In genomic region chr17:34475060-34475459, GRCm38 (mm10) we compare ENCODE assay signal across 26 mouse cellular contexts. TPM values are rescaled to one million over a fixed set of nuclear protein-coding genes. Genes with fewer than 3 reads are reported as not detected.
"Had no signal": no experiment of that assay in that cellular context is flagged by ENCODE, and none has a peak within 500 bp of the region (broad histone marks: within the 10 kb centered on the region; RNA-seq: fewer than 3 reads in every experiment).

No protein-coding gene starts in this region.

- ATAC-seq: liver, postnatal 0 days; lung, postnatal 0 days; midbrain, embryonic 16.5 days had no signal

- H3K4me3 ChIP-seq: lung, embryonic 15.5 days; midbrain, embryonic 10.5 days; midbrain, embryonic 12.5 days; myocyte; neural tube, embryonic 13.5 days; neural tube, embryonic 15.5 days; stomach, embryonic 15.5 days had no signal

- H3K4me2 ChIP-seq: lung, embryonic 15.5 days; midbrain, embryonic 12.5 days; neural tube, embryonic 13.5 days; neural tube, embryonic 15.5 days; stomach, embryonic 15.5 days had no signal

- H3K4me1 ChIP-seq: lung, embryonic 15.5 days; midbrain, embryonic 10.5 days; midbrain, embryonic 12.5 days; neural tube, embryonic 13.5 days; neural tube, embryonic 15.5 days; stomach, embryonic 15.5 days had no signal

- H3K36me3 ChIP-seq: lung, embryonic 15.5 days; midbrain, embryonic 10.5 days; midbrain, embryonic 12.5 days; neural tube, embryonic 13.5 days; neural tube, embryonic 15.5 days; stomach, embryonic 15.5 days had no signal

- H3K9ac ChIP-seq: liver, postnatal 0 days; lung, embryonic 15.5 days; midbrain, embryonic 12.5 days; neural tube, embryonic 13.5 days; neural tube, embryonic 15.5 days; stomach, embryonic 15.5 days had no signal

- H3K27me3 ChIP-seq: midbrain, embryonic 12.5 days; neural tube, embryonic 13.5 days; neural tube, embryonic 15.5 days; stomach, embryonic 15.5 days had no signal

- H3K9me3 ChIP-seq: lung, embryonic 15.5 days; midbrain, embryonic 10.5 days; midbrain, embryonic 12.5 days; neural tube, embryonic 13.5 days; neural tube, embryonic 15.5 days; stomach, embryonic 15.5 days had no signal

- DNase-seq: liver, postnatal 0 days; lung, adult 2 months; lung, postnatal 4 days; midbrain, embryonic 14.5 days; retina, postnatal 1 day; right cerebral cortex, adult 18-20 months; right cerebral cortex, postnatal 25 days; right cerebral cortex, postnatal 4 days; thymus, adult 2 months; thymus, postnatal 25 days; thymus, postnatal 4 days had no signal

- H3K27ac ChIP-seq: lung, embryonic 15.5 days; midbrain, embryonic 10.5 days; midbrain, embryonic 12.5 days; neural tube, embryonic 13.5 days; neural tube, embryonic 15.5 days; stomach, embryonic 15.5 days; stomach, postnatal 0 days had no signal

RNA-seq across cellular contexts. Expression of gene Btnl4, which starts 2.1 kb away (rescaled TPM):
- total RNA-seq: megakaryocyte, adult 5-6 weeks; megakaryocyte-erythroid progenitor cell, adult 5-6 weeks had no signal
- polyA plus RNA-seq: liver, postnatal 0 days; lung, adult 2 months; lung, embryonic 15.5 days; midbrain, embryonic 10.5 days; midbrain, embryonic 12.5 days; midbrain, embryonic 14.5 days; midbrain, embryonic 16.5 days; myocyte; neural tube, embryonic 11.5 days; neural tube, embryonic 13.5 days; neural tube, embryonic 15.5 days; urinary bladder, adult 2 months had no signal

RNA-seq across cellular contexts. Expression of gene Btnl6, which starts 42.1 kb away (rescaled TPM):
- total RNA-seq: megakaryocyte, adult 5-6 weeks; megakaryocyte-erythroid progenitor cell, adult 5-6 weeks had no signal
- polyA plus RNA-seq: liver, postnatal 0 days; lung, adult 2 months; lung, embryonic 15.5 days; lung, postnatal 0 days; midbrain, embryonic 10.5 days; midbrain, embryonic 12.5 days; midbrain, embryonic 14.5 days; midbrain, embryonic 16.5 days; myocyte; neural tube, embryonic 11.5 days; neural tube, embryonic 13.5 days; neural tube, embryonic 15.5 days; testis, adult 2 months; urinary bladder, adult 2 months had no signal
